Mouse (Mus musculus) midbrain, embryonic 16.5 days (tissue): ENCODE data around the gene Ddah2. TPM values are rescaled to one million over a fixed set of nuclear protein-coding genes. Genes with fewer than 3 reads are reported as not detected.

Experiments used
- ATAC-seq: fragments of 200-750 bp; cut with Nextera tagmentation; 2 replicates; pipeline ENCODE4 v1.8.0; 2017; ENCODE audit warnings: moderate TSS enrichment
- H3K27ac ChIP-seq: fragments of 300-500 bp; sonication (generic); 2 replicates; pipeline ENCODE4 v1.5.1; 2014; ENCODE audit warnings: mild to moderate bottlenecking, low read length, mixed read lengths
- H3K27me3 ChIP-seq: fragments of 300-500 bp; sonication (generic); 2 replicates; pipeline ENCODE4 v1.6.1; 2014; ENCODE audit warnings: low read depth, low read length, mixed read lengths; ENCODE audit not compliant: control insufficient read depth, insufficient read depth
- H3K36me3 ChIP-seq: fragments of 300-500 bp; sonication (generic); 2 replicates; pipeline ENCODE4 v1.6.1; 2014; ENCODE audit warnings: mild to moderate bottlenecking, low read length, moderate library complexity, mixed read lengths; ENCODE audit not compliant: control insufficient read depth, insufficient read depth
- H3K4me1 ChIP-seq: fragments of 300-500 bp; sonication (generic); 2 replicates; pipeline ENCODE4 v1.6.1; 2014; ENCODE audit warnings: mild to moderate bottlenecking, low read length, mixed read lengths; ENCODE audit not compliant: control insufficient read depth, insufficient read depth
- H3K4me2 ChIP-seq: fragments of 300-500 bp; sonication (generic); 2 replicates; pipeline ENCODE4 v1.6.1; 2014; ENCODE audit warnings: mild to moderate bottlenecking, low read length, mixed read lengths
- H3K4me3 ChIP-seq: fragments of 300-500 bp; sonication (generic); 2 replicates; pipeline ENCODE4 v1.5.1; 2014; ENCODE audit warnings: low read depth, mild to moderate bottlenecking, low read length, moderate library complexity, mixed read lengths
- H3K9ac ChIP-seq: fragments of 300-500 bp; sonication (generic); 2 replicates; pipeline ENCODE4 v1.6.1; 2014; ENCODE audit warnings: low read depth, low read length, mixed read lengths
- H3K9me3 ChIP-seq: fragments of 300-500 bp; sonication (generic); replicated peaks from 2 replicates; pipeline ENCODE4 v1.6.1; 2014; ENCODE audit warnings: mild to moderate bottlenecking, low read length, mixed read lengths; ENCODE audit not compliant: control insufficient read depth, poor library complexity, severe bottlenecking
- WGBS: fragments of 180-500 bp; shearing (Covaris S2); extraction: QIAGEN DNeasy Blood & Tissue Kit; methylation state at CpG from one replicate; pipeline ENCODE4 v1.1.7; 2014; 5-methylcytosine and 5-hydroxymethylcytosine counted together
- polyA plus RNA-seq: library from polyadenylated mRNA; unstranded; fragments of >200 nt; fragmentation: Nextera tagmentation; extraction: Ambion mirVana; gene quantifications from 2 replicates; pipeline ENCODE4 v1.2.1, GENCODE M21; 2015

Gene Ddah2
- polyA plus RNA-seq, 1 experiment from 2014 or later: 312 TPM

GRCm38 (mm10) chr17:35079778-35080177 is 20.9 kb downstream of the Ddah2 start:
- H3K27me3 ChIP-seq: no peaks in the 10 kb centered on the region
- H3K9me3 ChIP-seq: no peaks in the 10 kb centered on the region
- no peaks in the 10 kb centered on the region for H3K36me3 ChIP-seq
- H3K4me2 ChIP-seq: no peak overlapping the region
- ATAC-seq: no peak
- H3K4me1 ChIP-seq: no peaks in the 10 kb centered on the region
- H3K9ac ChIP-seq: peak overlapping the region; percentile 10; the same call in 1 of the 2 replicates
- no peak overlapping the region for H3K4me3 ChIP-seq
- no peak overlapping the region for H3K27ac ChIP-seq
- 78% methylated on average over 9 of the region's 9 CpGs for WGBS

DNA sequence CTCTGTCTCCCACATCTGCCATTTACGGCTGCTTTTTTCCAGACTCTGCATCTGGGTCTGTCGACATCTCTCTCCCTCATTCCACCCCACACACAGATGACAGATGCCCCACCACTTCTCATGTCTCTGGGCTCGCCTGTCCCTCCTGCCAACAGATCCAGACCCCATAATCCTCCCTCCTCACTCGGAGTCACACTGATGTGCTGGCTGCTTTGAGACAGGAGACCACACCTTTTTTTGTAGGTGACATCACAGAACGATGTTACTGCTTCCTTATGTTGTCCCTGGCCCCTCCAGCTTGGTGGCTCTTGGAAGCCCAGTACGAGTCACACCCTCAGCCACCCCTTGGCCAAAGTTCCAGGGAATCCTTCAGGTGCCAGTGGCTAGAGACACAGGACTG is 21.4 kb downstream of the Ddah2 start:
- Histone ChIP-seq H3K9ac (peak overlapping the region; percentile 10; the same call in 1 of the 2 replicates), H3K27me3 (no peaks in the 10 kb centered on the region)

GRCm38 (mm10) chr17:35080710-35081109 is 21.9 kb downstream of the Ddah2 start:
- ATAC-seq: no peak
- Histone ChIP-seq H3K27ac (no peak overlapping the region), H3K4me1 (no peaks in the 10 kb centered on the region), H3K9ac (no peak overlapping the region), H3K36me3 (no peaks in the 10 kb centered on the region), H3K9me3 (no peaks in the 10 kb centered on the region), H3K27me3 (no peaks in the 10 kb centered on the region), H3K4me3 (no peak overlapping the region), H3K4me2 (no peak overlapping the region)
- 84% methylated on average over 4 of the region's 4 CpGs for WGBS

More for the DNA sequence above, 21.4 kb downstream of the Ddah2 start:
- no peak overlapping the region for H3K4me2 ChIP-seq
- no peaks in the 10 kb centered on the region for H3K36me3 ChIP-seq
- WGBS: 55% methylated on average over 6 of the region's 6 CpGs
- no peak overlapping the region for H3K4me3 ChIP-seq
- no peaks in the 10 kb centered on the region for H3K9me3 ChIP-seq
- H3K27ac ChIP-seq: no peak overlapping the region
- ATAC-seq: no peak
- H3K4me1 ChIP-seq: no peaks in the 10 kb centered on the region

- WGBS: 84% methylated on average over 16 of the region's 16 CpGs
- ATAC-seq: no peak
Measured at GRCm38 (mm10) chr17:35082841-35083576, 24.2 kb downstream of the Ddah2 start.

DNA sequence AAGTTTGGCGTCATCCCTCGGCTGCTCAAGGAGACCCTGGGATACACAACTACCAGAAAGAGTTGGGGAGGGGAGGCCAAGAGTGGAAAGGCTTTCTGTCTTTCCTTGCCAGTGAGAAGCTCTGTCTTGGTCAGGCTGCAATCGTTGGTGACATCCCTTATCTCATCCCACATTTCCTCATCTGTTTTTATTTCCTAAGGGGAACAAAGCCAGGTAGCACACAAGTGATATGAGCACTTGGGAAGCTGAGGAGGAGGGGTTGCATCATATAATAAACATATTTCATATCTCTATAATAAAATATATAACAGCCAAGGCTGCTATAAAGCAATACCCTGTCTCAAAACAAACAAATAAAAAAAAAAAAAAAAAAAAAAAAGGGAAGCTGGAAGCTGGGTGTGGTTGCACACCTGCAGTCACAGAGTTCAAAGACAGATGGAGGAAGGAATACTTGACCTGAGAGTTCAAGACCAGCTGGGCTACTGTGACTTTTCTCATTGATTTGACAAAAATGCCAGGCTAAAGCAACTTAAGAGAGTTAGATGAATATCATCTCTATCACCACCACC is 25.2 kb downstream of the Ddah2 start:
- H3K9ac ChIP-seq: no peak overlapping the region
- H3K4me1 ChIP-seq: no peaks in the 10 kb centered on the region
- H3K27me3 ChIP-seq: no peaks in the 10 kb centered on the region
- H3K4me2 ChIP-seq: no peak overlapping the region
- WGBS: 90% methylated on average over 3 of the region's 3 CpGs
- H3K36me3 ChIP-seq: no peaks in the 10 kb centered on the region
- no peak for ATAC-seq
- H3K9me3 ChIP-seq: no peaks in the 10 kb centered on the region
- H3K4me3 ChIP-seq: no peak overlapping the region
- no peak overlapping the region for H3K27ac ChIP-seq

More at GRCm38 (mm10) chr17:35082841-35083576, 24.2 kb downstream of the Ddah2 start:
- H3K4me2 ChIP-seq: no peak overlapping the region
- H3K9ac ChIP-seq: no peak overlapping the region
- H3K27ac ChIP-seq: no peak overlapping the region
- no peaks in the 10 kb centered on the region for H3K4me1 ChIP-seq
- no peak overlapping the region for H3K4me3 ChIP-seq
- H3K36me3 ChIP-seq: no peaks in the 10 kb centered on the region
- no peaks in the 10 kb centered on the region for H3K27me3 ChIP-seq
- H3K9me3 ChIP-seq: no peaks in the 10 kb centered on the region

DNA sequence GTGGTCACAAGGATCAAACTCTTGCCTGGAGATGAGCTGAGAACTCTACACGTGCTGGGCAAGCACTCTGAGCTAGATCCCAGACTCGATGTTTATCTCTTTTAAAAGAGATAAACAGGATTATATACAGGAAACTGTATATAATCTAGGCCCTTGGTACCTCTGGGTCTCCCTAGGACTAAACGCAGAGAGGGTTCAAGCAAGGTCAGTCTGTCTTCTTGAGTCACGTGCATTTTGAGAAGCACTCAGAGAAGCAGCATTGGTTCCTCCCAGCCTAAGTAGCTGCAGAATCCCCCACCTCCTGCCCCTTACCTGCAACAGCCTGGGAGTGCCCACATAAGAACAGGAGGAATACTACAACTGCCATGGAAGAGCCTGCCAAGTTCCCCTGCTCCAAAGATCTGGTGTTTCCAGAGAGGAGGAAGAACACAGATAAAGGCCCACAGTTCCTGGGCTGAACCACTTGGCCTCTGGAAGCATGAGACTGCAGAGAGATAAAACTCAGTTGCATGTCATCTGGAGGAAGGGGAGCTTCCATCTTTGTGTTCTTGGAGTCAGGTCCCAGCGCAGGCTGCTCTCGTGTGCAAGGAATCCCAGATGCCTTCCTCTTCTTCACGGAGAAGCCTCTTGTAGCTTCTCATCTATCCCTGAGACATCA is 26.5 kb downstream of the Ddah2 start, which contains the start of gene Ly6g6f:
Gene Ly6g6f, minus strand, starts transcription at position 403 of the 658 bp plus-strand sequence.
- Histone ChIP-seq H3K9ac (no peak within 1 kb of the TSS), H3K9me3 (no peaks in the 10 kb centered on the region), H3K27me3 (no peaks in the 10 kb centered on the region), H3K4me1 (peaks cover 6% of the 10 kb centered on the region), H3K27ac (no peak within 1 kb of the TSS), H3K4me3 (no peak within 1 kb of the TSS), H3K36me3 (no peaks in the 10 kb centered on the region), H3K4me2 (no peak within 1 kb of the TSS)
- 84% methylated on average over 7 of the region's 7 CpGs for WGBS
- no peak for ATAC-seq

GRCm38 (mm10) chr17:35088151-35088550 is 29.3 kb downstream of the Ddah2 start:
- 49% methylated on average over 2 of the region's 2 CpGs for WGBS
- Histone ChIP-seq H3K9ac (no peak overlapping the region), H3K27me3 (no peaks in the 10 kb centered on the region), H3K36me3 (peaks cover 12% of the 10 kb centered on the region; the same call in 1 of the 2 replicates), H3K4me2 (no peak overlapping the region), H3K4me1 (peaks cover 12% of the 10 kb centered on the region), H3K27ac (no peak overlapping the region), H3K9me3 (no peaks in the 10 kb centered on the region), H3K4me3 (no peak overlapping the region)
- ATAC-seq: no peak

- Histone ChIP-seq H3K27me3 (no peaks in the 10 kb centered on the region), H3K9ac (peak within 1 kb of the TSS; percentile 95), H3K27ac (peak within 1 kb of the TSS; percentile 99), H3K4me2 (peak within 1 kb of the TSS; percentile 57), H3K36me3 (peaks cover 14% of the 10 kb centered on the region; the same call in 1 of the 2 replicates), H3K4me3 (peak within 1 kb of the TSS; percentile 64), H3K9me3 (no peaks in the 10 kb centered on the region), H3K4me1 (peaks cover 12% of the 10 kb centered on the region)
- whole genome bisulfite sequencing: 4% methylated on average over 63 of the region's 67 CpGs
- ATAC-seq: peak; percentile 98
Measured at GRCm38 (mm10) chr17:35088825-35089644, 30.2 kb downstream of the Ddah2 start, which contains the start of gene Abhd16a. Gene Abhd16a (plus strand): TSS chr17:35089263.
